Comparison of ENCODE assay signal across 7 mouse cellular contexts in genomic region chr11:67235639-67236358, GRCm38 (mm10). TPM values are rescaled to one million over a fixed set of nuclear protein-coding genes. Genes with fewer than 3 reads are reported as not detected.
DNase-seq lines count a peak whose midpoint lies in the region; ATAC-seq and TF ChIP-seq lines count a peak whose summit lies in the region.

No protein-coding gene starts in this region.

- 59% methylated on average over 5 of the region's 5 CpGs for WGBS in lung, adult 2 months

- TF ChIP-seq POLR2A in MEL (IDR thresholded peaks at IDR 0.05; ENCODE audit: control insufficient read depth in 1 of 2, insufficient read depth in 1 of 2, low read depth in 1 of 2, low read length in 2 of 2, poor library complexity in 1 of 2) = no peak
- no peak for TF ChIP-seq POLR2A in lung, adult 2 months (IDR thresholded peaks at IDR 0.05; ENCODE audit: borderline replicate concordance, extremely low read depth, low read depth, low read length)

- H3K9ac ChIP-seq in MEL (ENCODE audit: control insufficient read depth, low read depth, low read length, poor library complexity, severe bottlenecking) = no peak overlapping the region

- H3K27me3 ChIP-seq in MEL (ENCODE audit: control insufficient read depth in 1 of 2, insufficient read depth in 2 of 2, low read length in 2 of 2) = no peaks in the 10 kb centered on the region

- peak; percentile 73 for DNase-seq in layer of hippocampus, adult 11-12 months (ENCODE audit: low spot score)
- DNase-seq in layer of hippocampus, postnatal 36 days = no peak
- peak; percentile 10 for DNase-seq in MEL (ENCODE audit: low read depth, low spot score)
- DNase-seq in adrenal gland, postnatal 10 days = peak; percentile 78
- DNase-seq in gastrocnemius, postnatal 10 days = peak; percentile 57
- DNase-seq in lung, adult 2 months = peak; percentile 9

- no peak for TF ChIP-seq EP300 in MEL (IDR thresholded peaks at IDR 0.05; ENCODE audit: low read depth in 1 of 2, low read length in 2 of 2)

- no peak; the same call in 1 of the 2 replicates for TF ChIP-seq RAD21 in MEL (IDR thresholded peaks at IDR 0.05; ENCODE audit: low read depth, low read length)

- H3K4me3 ChIP-seq in MEL (ENCODE audit: control insufficient read depth in 1 of 2, insufficient read depth in 1 of 2, low read depth in 2 of 2, low read length in 2 of 2) = no peak overlapping the region
- H3K4me3 ChIP-seq in lung, adult 2 months (replicated peaks; ENCODE audit: extremely low read depth, low read depth, low read length) = no peak overlapping the region

- H3K9me3 ChIP-seq in MEL (replicated peaks; ENCODE audit: insufficient read depth, low read length) = no peaks in the 10 kb centered on the region

- no peak for ATAC-seq in megakaryocyte-erythroid progenitor cell, adult 5-6 weeks (replicated peaks; ENCODE audit: low FRiP score, low TSS enrichment, poor library complexity, severe bottlenecking)

- H3K36me3 ChIP-seq in MEL (ENCODE audit: control insufficient read depth in 1 of 2, insufficient read depth in 2 of 2, low read length in 2 of 2) = no peaks in the 10 kb centered on the region

- H3K79me2 ChIP-seq in MEL (ENCODE audit: control insufficient read depth, insufficient read depth, low read length, poor library complexity) = no peaks in the 10 kb centered on the region

- TF ChIP-seq CTCF in MEL (IDR thresholded peaks at IDR 0.05 in 2 of 3, conservative IDR thresholded peaks at IDR 0.05 in 1 of 3; ENCODE audit: control insufficient read depth in 1 of 3, insufficient read depth in 1 of 3, low read depth in 2 of 3, low read length in 3 of 3, poor library complexity in 1 of 3, severe bottlenecking in 1 of 3) = peak in 1 of 3 experiments; percentile 26; a peak in 1 of 6 replicates
- TF ChIP-seq CTCF in lung, adult 2 months (IDR thresholded peaks at IDR 0.05; ENCODE audit: insufficient read depth, low read length) = no peak

- H3K4me1 ChIP-seq in MEL (ENCODE audit: control insufficient read depth in 1 of 2, insufficient read depth in 2 of 2, low read length in 2 of 2) = no peaks in the 10 kb centered on the region
- H3K4me1 ChIP-seq in lung, adult 2 months (ENCODE audit: control insufficient read depth, insufficient read depth, low read length) = no peaks in the 10 kb centered on the region

- H3K27ac ChIP-seq in MEL (ENCODE audit: control insufficient read depth, low read depth, low read length) = no peak overlapping the region

TF ChIP-seq in MEL, 35 proteins besides CTCF, POLR2A, EP300 and RAD21:
- TF ChIP-seq CHD1 (IDR thresholded peaks at IDR 0.05; ENCODE audit: low read depth, low read length) = no peak
- 0 out of 2 replicates have a peak, but pooled peaks have one; percentile 8 for TF ChIP-seq SMC3 (IDR thresholded peaks at IDR 0.05; ENCODE audit: low read depth, low read length)

RNA-seq across cellular contexts. Expression of gene Myh4, which starts 2.0 kb away (rescaled TPM):
- under 1 TPM; 0.08 to 0.15 TPM for total RNA-seq in layer of hippocampus, postnatal 36 days (2021)
- total RNA-seq in MEL (2012; rRNA removed) = not detected in 2 replicates
- polyA plus RNA-seq in MEL (2012; ENCODE audit: insufficient read depth in 1 of 2, insufficient read length in 2 of 2, low read depth in 1 of 2, low replicate concordance in 2 of 2, missing spikeins in 1 of 2) = not detected
- 100 to 1,000 TPM in 1 of 2 experiments, 10 to 100 TPM in 1; 28.5 to 148 TPM for total RNA-seq in adrenal gland, postnatal 10 days (2021)
- total RNA-seq in gastrocnemius, postnatal 10 days (2021) = over 10,000 TPM; 17,280 to 21,084 TPM
- 1.8 TPM in 1 of 2 replicates, not detected in the other for polyA plus RNA-seq in lung, adult 2 months (2012; rRNA removed)
- not detected in 2 replicates for total RNA-seq in megakaryocyte-erythroid progenitor cell, adult 5-6 weeks (2014; fragmentation: Nextera tagmentation)
- total RNA-seq in megakaryocyte-erythroid progenitor cell, adult 5-6 weeks (2017) = not detected in 2 replicates

RNA-seq across cellular contexts. Expression of gene Myh1, which starts 35.9 kb away (rescaled TPM):
- under 1 TPM; 0.10 to 0.23 TPM for total RNA-seq in layer of hippocampus, postnatal 36 days (2021)
- total RNA-seq in MEL (2012; rRNA removed) = not detected in 2 replicates
- not detected for polyA plus RNA-seq in MEL (2012; ENCODE audit: insufficient read depth in 1 of 2, insufficient read length in 2 of 2, low read depth in 1 of 2, low replicate concordance in 2 of 2, missing spikeins in 1 of 2)
- 100 to 1,000 TPM; 152 to 834 TPM for total RNA-seq in adrenal gland, postnatal 10 days (2021)
- total RNA-seq in gastrocnemius, postnatal 10 days (2021) = 1,000 to 10,000 TPM; 4,609 to 4,620 TPM
- 0.02 and 51.3 TPM in 2 replicates for polyA plus RNA-seq in lung, adult 2 months (2012; rRNA removed)
- not detected in 2 replicates for total RNA-seq in megakaryocyte-erythroid progenitor cell, adult 5-6 weeks (2014; fragmentation: Nextera tagmentation)
- total RNA-seq in megakaryocyte-erythroid progenitor cell, adult 5-6 weeks (2017) = not detected in 2 replicates

RNA-seq across cellular contexts. Expression of gene Myh8, which starts 41.1 kb away (rescaled TPM):
- 1 to 10 TPM; 1.3 to 1.4 TPM for total RNA-seq in layer of hippocampus, postnatal 36 days (2021)
- total RNA-seq in MEL (2012; rRNA removed) = not detected in 2 replicates
- not detected for polyA plus RNA-seq in MEL (2012; ENCODE audit: insufficient read depth in 1 of 2, insufficient read length in 2 of 2, low read depth in 1 of 2, low replicate concordance in 2 of 2, missing spikeins in 1 of 2)
- 100 to 1,000 TPM in 1 of 2 experiments, 10 to 100 TPM in 1; 28.5 to 190 TPM for total RNA-seq in adrenal gland, postnatal 10 days (2021)
- 1,000 to 10,000 TPM; 2,237 to 2,877 TPM for total RNA-seq in gastrocnemius, postnatal 10 days (2021)
- 41.6 TPM in 1 of 2 replicates, not detected in the other for polyA plus RNA-seq in lung, adult 2 months (2012; rRNA removed)
- total RNA-seq in megakaryocyte-erythroid progenitor cell, adult 5-6 weeks (2014; fragmentation: Nextera tagmentation) = not detected in 2 replicates
- not detected in 2 replicates for total RNA-seq in megakaryocyte-erythroid progenitor cell, adult 5-6 weeks (2017)

Comparison
In these comparisons a context has a peak if more than half of its experiments do, and no peak if none do; other contexts are left out.
1. DNase-seq: peak in layer of hippocampus, adult 11-12 months (single experiment), MEL (single experiment), adrenal gland, postnatal 10 days (single experiment), gastrocnemius, postnatal 10 days (single experiment) and lung, adult 2 months (single experiment); none in layer of hippocampus, postnatal 36 days (0 of 2).
2. RNA of gene Myh4, which starts 2.0 kb away (total RNA-seq): 17,280 to 21,084 TPM in gastrocnemius, postnatal 10 days; 28.5 to 148 TPM in adrenal gland, postnatal 10 days, 0.08 to 0.15 TPM in layer of hippocampus, postnatal 36 days, not detected in MEL and not detected in megakaryocyte-erythroid progenitor cell, adult 5-6 weeks; every median in the first group is over 100 times any median in the second.
3. RNA of gene Myh1, which starts 35.9 kb away (total RNA-seq): 4,609 to 4,620 TPM in gastrocnemius, postnatal 10 days and 152 to 834 TPM in adrenal gland, postnatal 10 days; 0.10 to 0.23 TPM in layer of hippocampus, postnatal 36 days, not detected in MEL and not detected in megakaryocyte-erythroid progenitor cell, adult 5-6 weeks; every median in the first group is over 100 times any median in the second.
4. RNA of gene Myh8, which starts 41.1 kb away (total RNA-seq): 2,237 to 2,877 TPM in gastrocnemius, postnatal 10 days and 28.5 to 190 TPM in adrenal gland, postnatal 10 days; 1.3 to 1.4 TPM in layer of hippocampus, postnatal 36 days, not detected in MEL and not detected in megakaryocyte-erythroid progenitor cell, adult 5-6 weeks; every median in the first group is over 10 times any median in the second.